Mouse (Mus musculus) cerebellum, adult 11 months (tissue): ENCODE measurements around the gene Gm11627.
"Not testable (repeated sequence)": the region's sequence is repeated elsewhere in the genome, so short reads cannot be mapped to it uniquely, and the experiment has no call there.

Experiments used
- DNase-seq: peaks from one replicate; pipeline ENCODE4 v3.0.0; 2022

Gene Gm11627

DNA sequence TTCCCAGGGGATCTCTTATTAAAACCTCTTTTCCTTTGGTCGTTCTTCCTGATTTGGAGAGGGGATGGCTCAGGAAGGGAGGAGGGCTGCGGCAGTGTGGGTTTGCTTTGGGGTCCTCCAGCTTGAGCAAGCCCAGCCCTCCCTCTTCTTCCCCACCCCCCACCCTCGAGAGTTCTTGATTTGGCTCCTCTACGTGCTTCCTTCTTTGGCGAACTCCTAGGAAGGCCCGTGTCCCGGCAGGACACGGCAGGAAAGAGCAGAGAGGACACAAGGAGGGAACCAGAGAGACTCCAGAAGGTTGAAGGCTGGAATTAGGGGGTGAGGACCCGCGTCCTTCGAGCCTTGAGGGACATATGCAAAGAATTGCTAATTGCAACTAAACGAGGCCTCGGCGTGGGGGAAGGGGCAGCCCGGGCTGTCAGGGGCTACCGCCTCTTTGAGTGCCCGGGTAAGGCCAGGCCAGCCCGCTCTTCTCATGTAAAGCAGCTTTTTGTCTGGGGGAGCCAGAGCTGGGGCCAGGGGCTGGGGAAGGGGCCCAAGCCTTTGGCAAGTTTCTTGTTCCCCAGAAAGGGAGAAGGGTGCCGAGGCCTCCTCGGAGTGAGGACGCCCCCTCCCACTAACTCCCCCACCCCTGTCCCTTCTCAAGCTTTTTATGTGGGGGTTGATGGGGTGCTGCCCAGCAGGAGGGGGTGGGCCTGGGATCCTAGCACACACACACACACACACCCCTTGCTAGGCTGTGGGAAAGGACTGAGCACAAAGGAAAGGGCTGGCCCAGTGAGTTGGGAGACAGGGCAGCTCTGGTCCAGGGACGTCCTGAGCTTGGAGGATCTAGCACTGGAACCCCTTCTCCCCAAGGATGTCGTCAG lies at the start of gene Gm11627:
TSS of gene Gm11627 (minus strand) at position 297 of the 869 bp plus-strand sequence.
- no peak for DNase-seq

DNA sequence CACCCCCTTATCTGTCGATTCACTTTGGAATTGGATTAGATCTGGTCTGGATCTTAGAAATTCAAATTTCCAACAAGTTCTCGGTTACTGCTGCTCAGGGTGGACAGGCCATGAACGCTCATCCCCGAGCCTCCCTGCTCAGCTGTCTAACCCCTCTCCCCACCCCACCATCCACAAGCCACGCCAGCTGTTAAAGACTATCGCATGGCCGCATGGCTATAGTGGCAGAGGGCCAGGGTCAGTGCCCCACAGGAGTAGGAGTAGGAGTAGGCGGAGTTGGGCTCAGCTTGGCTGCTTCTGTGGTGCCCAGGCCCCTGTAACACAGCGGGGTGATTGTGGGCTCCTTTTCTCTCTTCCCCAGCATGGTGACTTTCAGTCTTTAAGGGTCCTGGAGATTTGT lies 49.3 kb upstream of the Gm11627 start:
- no peak for DNase-seq

DNA sequence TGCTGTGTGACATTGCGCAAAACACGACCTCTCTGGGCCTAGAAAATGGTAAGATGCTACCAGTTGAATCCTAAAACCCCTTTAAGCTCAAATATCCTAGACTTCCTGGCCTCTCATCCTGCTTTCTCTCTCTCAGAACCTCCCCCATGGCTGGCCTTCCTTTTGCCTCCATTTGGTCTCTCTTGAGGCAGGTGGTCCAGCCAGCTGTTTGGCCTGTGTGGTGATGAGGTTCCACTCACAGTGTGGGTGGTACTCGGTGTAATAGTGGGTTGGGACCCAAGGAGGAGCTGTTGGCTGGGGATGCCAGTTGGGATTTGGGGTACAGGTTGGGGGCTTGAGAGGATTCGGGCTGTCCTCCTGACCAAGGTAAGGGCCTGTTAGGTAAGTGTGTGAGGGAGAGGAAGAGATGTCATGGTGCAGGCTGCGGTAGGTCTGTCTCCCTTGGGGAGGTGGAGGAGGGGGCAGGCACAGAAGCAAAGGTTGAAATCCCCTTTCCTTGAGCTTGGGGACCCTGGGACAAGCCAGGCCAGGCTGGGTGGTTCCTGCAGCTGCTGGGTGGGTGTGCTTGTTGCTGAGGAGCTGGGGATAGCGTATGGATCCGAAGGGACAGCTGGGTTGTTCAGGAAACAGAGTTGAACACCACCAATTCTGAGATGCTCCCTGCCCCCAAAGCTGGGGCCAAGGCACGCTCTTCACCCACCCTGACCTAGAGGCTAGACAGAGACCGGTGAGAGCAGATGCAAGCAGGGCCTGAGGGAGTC lies 48.1 kb upstream of the Gm11627 start:
- DNase-seq, result no peak

DNA sequence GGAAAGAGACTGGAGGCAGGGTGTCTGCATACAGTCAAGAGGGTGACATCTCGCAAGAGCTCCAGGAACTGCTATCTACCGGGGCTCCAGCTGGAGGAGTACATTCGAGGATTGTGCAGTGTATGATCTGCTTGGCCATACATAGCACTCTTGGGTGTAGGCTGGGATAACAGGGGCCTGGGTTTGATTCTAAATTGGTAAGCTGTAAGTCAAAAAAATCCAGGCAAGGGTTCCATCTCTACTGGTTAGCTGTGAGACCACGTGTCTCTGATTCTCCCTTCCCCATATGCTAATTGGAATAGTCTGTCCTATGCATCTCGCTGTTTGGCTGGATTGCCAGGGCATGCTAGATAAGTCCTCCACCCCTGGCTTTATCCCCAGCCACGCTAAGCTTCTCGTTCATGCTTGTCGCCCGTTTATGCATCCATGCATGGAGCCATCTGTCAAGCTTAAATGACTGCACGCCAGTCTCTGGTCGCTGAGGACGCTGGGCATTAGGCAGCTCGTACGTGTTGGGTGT lies 45.7 kb upstream of the Gm11627 start:
- no peak for DNase-seq

DNA sequence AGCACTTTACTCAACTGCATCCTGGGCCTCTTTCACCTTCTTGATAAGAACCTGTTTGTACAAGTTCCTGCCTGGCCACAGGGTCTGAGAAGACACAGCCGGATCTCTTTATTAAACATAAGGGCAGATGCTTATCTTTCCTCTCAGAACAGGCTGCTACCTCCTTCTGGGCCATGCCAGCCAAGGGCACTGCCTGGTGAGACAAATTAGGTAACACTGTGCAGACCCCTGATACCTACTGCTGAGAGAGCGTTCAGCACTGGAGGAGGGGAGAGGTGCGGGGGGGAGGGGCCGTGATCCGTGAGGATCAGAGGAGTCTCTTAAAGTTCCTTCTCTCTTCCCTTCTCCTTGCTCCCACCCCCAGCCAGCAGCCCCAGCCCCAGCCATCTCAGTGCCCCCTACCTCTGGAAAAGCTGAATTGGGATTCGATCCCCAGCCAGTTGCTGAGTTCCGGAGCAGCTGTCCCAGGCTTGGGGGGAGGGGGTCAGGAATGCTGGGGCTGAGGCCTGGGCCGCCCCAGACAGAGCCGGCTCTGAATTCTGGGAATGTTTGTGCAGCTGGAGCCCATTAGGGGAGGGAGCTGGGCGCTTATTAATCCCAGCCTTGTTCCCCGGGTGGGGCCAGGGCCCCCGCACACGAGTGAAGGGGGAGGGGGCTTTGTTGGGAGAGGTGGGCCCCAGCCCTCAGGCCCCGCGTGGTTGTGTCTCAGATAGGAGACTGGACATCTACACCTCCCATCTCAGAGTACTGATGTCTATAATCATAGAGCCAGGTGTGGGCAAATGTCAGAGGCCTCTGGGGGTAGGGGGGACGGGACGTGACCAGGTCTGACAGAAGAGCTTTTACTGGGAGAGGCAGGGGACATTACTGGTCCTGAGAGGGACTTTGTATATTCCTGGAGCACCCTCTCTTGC lies 44.9 kb upstream of the Gm11627 start:
- no peak for DNase-seq

DNA sequence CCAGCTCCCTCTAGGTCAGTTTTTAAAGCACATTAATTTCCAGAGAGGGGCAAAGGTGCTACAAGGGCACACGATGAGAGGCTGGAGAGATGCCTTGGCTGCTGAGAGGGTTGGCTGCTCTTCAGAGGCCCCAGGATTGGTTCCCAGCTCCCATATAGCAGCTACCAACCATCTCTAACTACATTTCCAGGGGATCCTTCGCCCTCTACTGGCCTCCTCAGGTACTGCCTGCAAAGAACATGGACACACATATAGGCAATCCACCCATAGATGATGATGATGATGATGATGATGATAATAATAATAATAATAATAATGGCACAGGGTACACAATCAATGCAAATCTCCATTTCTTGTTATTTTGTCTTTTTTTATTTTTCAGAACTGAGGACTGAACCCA lies 40.2 kb upstream of the Gm11627 start:
- no peak for DNase-seq

DNA sequence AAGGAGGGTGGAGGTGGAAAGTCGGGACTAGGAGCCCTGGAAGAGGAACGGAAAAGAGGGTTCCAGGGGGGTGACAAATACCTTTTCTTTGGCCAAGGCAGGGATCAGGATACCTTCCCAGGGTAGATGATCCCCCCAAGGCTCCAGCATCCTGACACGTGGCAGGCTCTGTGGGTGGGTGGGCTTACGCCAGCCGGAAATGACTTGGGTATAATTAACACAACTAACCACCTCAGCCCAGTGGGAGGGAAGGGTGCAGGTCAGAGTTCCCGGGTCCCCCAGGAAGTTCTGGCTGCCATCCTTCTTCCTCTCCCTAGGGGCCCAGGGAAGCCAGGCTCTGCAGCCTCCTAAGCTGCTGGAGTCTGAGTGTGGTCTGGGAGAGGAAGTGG lies 32.0 kb upstream of the Gm11627 start:
- no peak for DNase-seq

DNA sequence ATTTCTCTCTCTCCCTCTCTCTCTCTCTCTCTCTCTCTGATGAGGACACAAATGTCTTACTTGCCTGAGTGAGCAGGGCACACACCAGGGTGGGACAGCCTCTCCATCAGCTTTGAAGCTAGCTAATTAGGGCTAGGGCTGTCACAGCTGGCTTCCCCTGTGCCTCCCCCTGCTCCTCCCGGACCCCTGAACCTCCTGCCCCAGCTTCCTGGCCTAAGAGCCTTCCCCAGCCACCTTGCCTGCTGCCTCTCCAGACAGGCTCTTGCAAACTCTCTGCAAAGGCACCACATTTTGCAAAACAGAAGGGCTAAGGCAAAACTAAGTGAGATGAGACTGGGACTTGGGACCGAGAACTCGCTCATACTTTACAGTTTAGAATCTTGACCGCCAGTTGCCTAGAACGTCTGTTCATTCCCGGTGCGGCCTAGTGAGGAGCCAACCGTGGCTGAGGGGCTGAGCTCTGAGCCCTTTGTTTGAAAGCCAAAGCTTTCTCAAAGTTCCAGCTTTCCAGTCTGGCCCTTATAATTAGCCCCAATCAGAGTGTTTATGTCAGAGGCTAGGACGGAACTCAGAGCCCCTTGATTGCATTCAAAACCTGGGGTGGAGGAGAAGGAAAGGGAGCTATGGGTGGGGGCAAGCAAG lies 31.5 kb upstream of the Gm11627 start:
- no peak for DNase-seq

DNA sequence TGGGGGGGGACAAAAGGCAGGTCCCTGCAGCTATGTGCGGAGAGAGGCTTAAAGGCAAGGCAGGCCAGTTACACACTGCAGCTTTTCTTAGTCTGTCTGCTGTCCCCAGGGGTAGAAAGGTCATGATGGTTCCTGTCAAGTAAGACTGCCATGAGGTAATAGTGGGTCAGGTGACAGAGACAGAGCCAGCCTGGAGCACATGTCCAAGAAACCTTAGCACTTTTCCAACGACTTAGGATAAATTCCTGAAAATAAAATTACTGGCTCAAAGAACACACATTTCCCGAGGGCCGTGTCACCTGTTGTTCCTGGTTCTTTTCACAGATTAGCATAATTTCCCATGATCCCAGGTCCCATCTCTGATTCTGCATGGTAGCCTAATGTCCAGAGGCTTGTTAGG lies 31.0 kb upstream of the Gm11627 start:
- DNase-seq, result no peak

DNA sequence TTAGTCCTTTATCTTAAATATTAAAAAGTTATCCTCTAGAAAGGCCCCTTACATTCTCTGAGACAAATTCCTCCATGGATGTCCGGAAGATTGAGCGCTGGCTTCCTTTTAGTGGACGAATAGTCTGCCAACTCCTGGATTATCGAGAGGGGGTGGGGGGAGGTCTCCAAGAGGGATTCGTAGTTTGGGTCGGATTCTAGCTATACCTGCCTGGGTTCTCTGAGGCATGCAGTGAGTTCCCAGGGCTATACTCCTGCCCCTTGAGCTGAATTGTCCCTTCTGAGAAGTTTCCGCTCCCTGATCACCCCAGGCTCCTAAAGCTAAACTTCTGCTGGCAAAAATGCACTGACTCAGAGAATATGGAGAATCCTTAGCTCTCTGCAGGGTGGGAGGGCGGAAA lies 30.2 kb upstream of the Gm11627 start:
- DNase-seq, result no peak

DNA sequence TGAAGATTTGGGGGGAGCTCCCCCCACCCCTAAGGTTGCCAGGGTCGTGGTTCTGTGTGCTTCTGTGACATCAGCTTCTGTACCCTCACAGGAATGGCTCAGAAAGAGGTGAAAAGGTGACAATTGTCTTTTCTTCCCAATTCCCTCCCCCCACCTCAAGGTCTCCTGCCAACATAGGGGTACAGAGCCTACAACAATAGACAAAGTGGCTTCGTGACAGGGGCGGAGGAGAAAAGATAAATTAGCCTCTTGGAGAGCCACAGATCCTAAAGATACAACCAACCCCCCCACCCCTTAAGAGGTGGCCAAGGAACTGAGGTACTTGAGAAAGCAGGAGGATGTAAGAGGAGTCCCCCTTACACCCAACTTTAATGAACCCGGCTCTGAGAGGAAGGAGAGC lies 29.4 kb upstream of the Gm11627 start:
- DNase-seq, result no peak

DNA sequence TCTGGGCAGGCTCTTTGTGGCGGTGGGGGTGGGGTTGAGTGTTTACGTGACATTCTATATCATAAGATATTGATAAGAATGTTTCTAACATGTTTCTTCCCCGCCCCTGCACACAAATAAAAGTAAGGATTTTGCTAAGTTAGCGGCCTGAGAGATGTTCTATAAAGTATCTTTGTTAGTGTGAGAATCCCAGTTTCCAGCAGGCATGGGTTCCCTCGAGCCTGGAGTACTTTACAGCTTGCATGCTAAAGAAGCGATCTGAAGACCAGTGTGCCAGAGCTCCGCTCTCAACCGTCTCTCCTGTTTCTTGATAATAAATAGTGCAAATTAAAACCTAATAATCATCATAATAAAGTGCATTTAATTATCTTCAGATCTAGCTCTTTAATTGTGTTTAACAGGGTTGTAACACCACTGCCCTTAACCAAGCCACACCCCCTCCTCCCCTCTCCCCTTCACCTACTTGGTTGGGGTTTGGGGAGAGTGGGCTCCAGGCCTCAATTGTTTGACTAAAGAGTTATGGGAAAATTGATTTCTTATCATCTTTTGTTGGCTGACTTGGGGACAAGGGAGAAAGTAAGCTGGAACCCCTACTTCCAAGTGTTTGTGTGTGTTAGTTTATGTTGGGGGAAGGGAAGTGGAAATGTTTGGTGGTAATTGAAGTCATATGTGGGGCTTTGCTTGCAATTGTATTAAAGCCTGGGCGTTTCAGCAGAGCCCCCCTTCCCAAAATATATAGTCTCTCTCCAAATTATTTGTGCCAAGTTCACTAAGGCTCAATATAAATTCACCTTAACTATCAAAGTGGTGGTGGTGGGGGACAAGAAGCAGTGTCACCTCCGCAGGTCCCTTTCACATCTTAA lies 28.7 kb upstream of the Gm11627 start:
- DNase-seq, result no peak

DNA sequence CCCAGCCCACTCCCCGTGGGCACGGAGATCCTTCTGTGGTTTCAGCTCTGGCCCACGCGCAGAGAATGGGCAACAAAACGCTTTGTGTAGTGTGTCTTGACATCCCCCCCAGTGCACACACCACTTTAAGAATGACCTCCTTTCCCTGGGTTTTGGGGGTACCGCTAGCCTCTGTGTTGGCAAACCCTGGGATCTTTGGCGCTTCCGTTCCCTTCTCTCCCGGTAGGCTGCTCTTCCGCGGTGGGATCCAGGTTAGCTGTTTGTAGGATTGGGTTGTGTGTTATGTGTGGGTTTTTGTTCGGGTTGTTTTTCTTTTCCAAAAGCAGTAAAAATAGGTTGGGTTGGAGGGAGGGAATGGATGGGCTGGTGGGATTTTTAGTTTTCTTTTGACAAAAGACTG lies 27.9 kb upstream of the Gm11627 start:
- not testable (repeated sequence) for DNase-seq

DNA sequence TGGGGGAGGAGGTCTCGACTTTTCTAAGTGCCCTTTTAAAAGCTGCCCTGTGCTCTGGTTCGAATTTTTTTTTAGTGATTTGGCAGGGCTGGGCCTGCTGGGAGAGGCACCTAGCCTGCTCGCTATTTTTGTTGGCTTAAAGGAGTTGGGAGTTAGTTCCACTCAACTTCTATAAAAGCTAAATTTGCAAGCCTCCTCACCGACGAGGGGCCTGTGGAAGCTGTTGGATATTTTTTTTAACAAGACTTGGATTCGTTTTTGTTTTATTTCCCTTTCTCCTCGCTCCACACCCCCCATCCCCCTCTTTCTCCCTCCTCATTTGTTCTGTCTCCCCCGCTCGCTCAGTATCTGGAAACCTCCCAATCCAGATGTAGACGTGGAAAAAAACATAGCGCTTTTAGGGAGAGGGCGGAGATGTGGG lies 27.5 kb upstream of the Gm11627 start:
- no peak for DNase-seq

DNA sequence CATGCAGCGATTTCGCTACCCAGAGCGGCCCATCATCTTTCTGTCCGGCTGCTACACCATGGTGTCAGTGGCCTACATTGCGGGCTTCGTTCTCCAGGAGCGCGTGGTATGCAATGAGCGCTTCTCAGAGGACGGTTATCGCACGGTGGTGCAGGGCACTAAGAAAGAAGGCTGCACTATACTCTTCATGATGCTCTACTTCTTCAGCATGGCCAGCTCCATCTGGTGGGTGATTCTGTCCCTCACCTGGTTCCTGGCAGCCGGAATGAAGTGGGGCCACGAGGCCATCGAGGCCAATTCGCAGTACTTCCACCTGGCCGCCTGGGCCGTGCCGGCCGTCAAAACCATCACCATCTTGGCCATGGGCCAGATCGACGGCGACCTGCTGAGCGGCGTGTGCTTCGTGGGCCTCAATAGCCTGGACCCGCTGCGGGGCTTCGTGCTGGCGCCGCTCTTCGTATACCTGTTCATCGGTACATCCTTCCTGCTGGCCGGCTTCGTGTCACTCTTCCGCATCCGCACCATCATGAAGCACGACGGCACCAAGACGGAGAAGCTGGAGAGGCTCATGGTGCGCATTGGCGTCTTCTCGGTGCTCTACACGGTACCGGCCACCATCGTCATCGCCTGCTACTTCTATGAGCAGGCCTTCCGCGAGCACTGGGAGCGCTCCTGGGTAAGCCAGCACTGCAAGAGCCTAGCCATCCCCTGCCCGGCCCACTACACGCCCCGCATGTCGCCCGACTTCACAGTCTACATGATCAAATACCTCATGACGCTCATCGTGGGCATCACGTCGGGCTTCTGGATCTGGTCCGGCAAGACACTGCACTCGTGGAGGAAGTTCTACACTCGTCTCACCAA lies 26.5 kb upstream of the Gm11627 start:
- DNase-seq, result no peak

DNA sequence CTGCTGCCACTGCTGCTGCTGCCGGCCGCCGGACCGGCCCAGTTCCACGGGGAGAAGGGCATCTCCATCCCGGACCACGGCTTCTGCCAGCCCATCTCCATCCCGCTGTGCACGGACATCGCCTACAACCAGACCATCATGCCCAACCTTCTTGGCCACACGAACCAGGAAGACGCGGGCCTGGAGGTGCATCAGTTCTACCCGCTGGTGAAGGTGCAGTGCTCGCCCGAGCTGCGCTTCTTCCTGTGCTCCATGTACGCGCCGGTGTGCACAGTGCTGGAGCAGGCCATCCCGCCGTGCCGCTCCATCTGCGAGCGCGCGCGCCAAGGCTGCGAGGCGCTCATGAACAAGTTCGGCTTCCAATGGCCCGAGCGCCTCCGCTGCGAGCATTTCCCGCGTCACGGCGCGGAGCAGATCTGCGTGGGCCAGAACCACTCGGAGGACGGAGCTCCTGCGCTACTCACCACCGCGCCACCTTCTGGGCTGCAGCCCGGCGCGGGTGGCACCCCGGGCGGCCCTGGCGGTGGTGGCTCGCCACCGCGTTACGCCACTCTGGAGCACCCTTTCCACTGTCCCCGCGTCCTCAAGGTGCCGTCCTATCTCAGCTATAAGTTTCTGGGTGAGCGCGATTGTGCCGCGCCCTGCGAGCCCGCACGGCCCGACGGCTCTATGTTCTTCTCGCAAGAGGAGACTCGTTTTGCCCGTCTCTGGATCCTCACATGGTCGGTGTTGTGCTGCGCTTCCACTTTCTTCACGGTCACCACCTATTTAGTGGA lies 25.7 kb upstream of the Gm11627 start:
- no peak for DNase-seq

DNA sequence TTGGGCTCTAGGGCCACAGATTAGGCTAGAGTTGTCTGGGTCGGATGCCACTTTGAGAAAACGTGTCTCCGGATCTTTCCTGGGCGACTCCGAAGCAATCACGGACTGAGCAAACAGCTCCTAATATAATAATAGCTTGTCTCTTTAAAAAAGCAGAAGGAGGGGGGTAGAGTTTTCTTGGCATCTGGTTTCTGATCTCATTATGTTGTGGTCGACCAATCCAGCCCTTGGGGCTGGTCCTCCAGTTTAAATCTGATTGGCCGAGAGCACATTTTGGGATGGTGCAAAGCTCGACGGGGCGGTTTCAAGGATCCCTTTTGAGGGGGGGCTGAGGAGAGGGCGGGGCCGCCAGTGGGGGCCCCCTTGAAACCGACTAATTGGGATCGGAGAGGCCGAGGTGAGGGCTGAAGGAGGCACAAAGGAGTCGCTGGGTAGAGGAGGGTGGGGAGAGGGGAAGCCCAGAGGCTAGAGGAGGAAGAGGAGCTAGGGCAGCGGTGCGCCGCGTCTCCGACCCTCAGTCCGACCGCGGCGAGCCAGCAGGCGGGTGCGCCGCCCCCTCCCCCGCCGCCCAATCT lies 24.8 kb upstream of the Gm11627 start, which contains the start of gene Fzd2:
TSS of gene Fzd2 (plus strand) at position 387 of the 575 bp plus-strand sequence.
- DNase-seq, result no peak

DNA sequence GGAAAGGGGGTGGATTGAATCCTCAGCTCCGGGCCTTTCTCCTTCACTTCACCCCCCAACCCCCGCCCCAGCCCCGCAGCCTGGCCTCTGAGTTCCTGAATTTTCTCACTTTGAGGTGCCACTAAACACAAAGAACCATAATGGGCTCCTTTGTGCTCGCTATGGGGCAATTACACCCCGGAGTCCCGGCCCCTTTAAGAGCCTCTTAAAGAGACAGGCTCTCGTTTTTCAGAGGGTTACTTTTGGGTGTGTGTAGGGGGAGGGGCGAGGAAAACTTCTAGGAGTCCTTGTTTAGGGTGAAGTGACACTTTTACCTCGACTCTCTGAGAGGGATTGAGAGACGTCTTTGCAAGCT lies 24.2 kb upstream of the Gm11627 start:
- DNase-seq, result no peak

DNA sequence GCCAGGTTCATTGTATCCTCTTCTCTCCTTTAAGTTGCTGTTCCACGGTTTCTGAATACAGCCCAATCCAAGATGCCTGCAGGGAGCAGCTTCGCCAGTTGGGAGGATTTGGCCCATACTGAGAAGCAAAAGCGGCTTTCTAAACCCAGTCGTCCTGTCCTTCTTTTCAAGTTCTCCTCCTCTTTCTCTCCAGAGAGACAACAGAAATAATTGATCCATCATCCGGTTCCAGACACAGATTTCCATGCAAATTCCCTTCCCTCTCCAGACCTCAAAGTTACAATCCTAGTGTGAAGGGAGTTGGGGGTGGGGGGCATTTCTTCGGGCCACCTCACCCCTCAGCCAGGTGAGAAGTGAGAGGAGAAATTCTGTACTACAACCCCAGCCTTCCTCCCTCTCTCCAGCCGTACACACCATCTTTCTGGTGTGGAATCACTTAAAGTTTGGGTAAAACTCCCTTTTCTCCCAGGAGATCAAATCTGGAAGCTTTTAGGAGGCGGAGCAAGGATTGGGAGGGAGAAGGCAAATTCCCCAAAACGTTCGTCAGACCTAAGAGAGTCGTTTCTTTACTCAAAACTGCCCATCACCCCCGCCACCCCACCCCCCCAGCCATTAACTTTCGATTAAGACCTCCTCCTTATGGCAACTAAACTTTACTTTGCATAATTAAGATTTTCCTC lies 23.7 kb upstream of the Gm11627 start:
- no peak for DNase-seq
